Mouse (Mus musculus) naive thymus-derived CD4-positive, alpha-beta T cell, adult 2 months (primary cell): ENCODE measurements at regions not wholly inside any gene's neighbourhood (a gene's known extent, or its start where the extent isn't known, plus 50 kb on each side); places are given as distances from the start of the nearest gene placed in this dataset.

Experiments
- DNase-seq: peaks from one replicate; pipeline ENCODE4 v3.0.0-alpha.2; 2011; ENCODE audit warnings: low read depth

GRCm38 (mm10) chr6:31159935-31160670, 201.2 kb upstream of the Klf14 start:
- DNase-seq = no peak

- no peak for DNase-seq
Measured at GRCm38 (mm10) chr6:31161445-31162340, 202.8 kb upstream of the Klf14 start.

- DNase-seq = no peak
Measured at GRCm38 (mm10) chr6:31165011-31165410, 206.1 kb upstream of the Klf14 start.

GRCm38 (mm10) chr6:31166347-31166746, 207.5 kb upstream of the Klf14 start:
- no peak for DNase-seq

GRCm38 (mm10) chr6:31167732-31168131, 208.9 kb upstream of the Klf14 start:
- DNase-seq = no peak

- DNase-seq = no peak
Measured at GRCm38 (mm10) chr6:31168730-31169129, 209.9 kb upstream of the Klf14 start.

- DNase-seq = no peak
Measured at GRCm38 (mm10) chr6:31169343-31169742, 210.5 kb upstream of the Klf14 start.

- no peak for DNase-seq
Measured at GRCm38 (mm10) chr6:31169868-31170600, 211.2 kb upstream of the Klf14 start.

GRCm38 (mm10) chr6:31171831-31172569, 213.1 kb upstream of the Klf14 start:
- no peak for DNase-seq

- no peak for DNase-seq
Measured at GRCm38 (mm10) chr6:31175769-31176168, 216.9 kb upstream of the Klf14 start.

- DNase-seq = peak; percentile 87
Measured at GRCm38 (mm10) chr6:31176368-31176767, 217.5 kb upstream of the Klf14 start.

- DNase-seq = no peak
Measured at GRCm38 (mm10) chr6:31176831-31177230, 218.0 kb upstream of the Klf14 start.

GRCm38 (mm10) chr6:31178201-31178880, 219.5 kb upstream of the Klf14 start:
- DNase-seq = no peak

GRCm38 (mm10) chr6:31182284-31182683, 216.3 kb upstream of the Mkln1 start:
- DNase-seq = no peak

- no peak for DNase-seq
Measured at GRCm38 (mm10) chr6:31183127-31183526, 215.4 kb upstream of the Mkln1 start.

- DNase-seq = peak; percentile 82
Measured at GRCm38 (mm10) chr6:31184554-31184953, 214.0 kb upstream of the Mkln1 start.

GRCm38 (mm10) chr6:31185151-31185550, 213.4 kb upstream of the Mkln1 start:
- no peak for DNase-seq

GRCm38 (mm10) chr6:31188066-31188465, 210.5 kb upstream of the Mkln1 start:
- DNase-seq = no peak

- peak; percentile 77 for DNase-seq
Measured at GRCm38 (mm10) chr6:31189060-31189459, 209.5 kb upstream of the Mkln1 start.

GRCm38 (mm10) chr6:31190070-31190469, 208.5 kb upstream of the Mkln1 start:
- DNase-seq = no peak
